Mouse (Mus musculus) cerebral cortex, adult 2 months (tissue): ENCODE data around the gene Slc22a20.

Experiments
- WGBS: fragments of 180-500 bp; shearing (Covaris S2); methylation state at CpG from one replicate; pipeline ENCODE4 v1.1.7; 2018; 5-methylcytosine and 5-hydroxymethylcytosine counted together

Slc22a20 gene

GRCm38 (mm10) chr19:5925311-5925855 lies 60.6 kb downstream of the Slc22a20 start:
- WGBS = 30% methylated on average over 11 of the region's 11 CpGs

- under 1% methylated on average over 18 of the region's 18 CpGs for WGBS
Observed at GRCm38 (mm10) chr19:5924713-5925093, 61.2 kb downstream of the Slc22a20 start, which contains the start of gene Cdc42ep2. Gene Cdc42ep2 (minus strand): TSS chr19:5924816.

GRCm38 (mm10) chr19:5923990-5924712 lies 61.8 kb downstream of the Slc22a20 start:
- under 1% methylated on average over 38 of the region's 38 CpGs for WGBS

- 90% methylated on average over 3 of the region's 3 CpGs for WGBS
Observed at GRCm38 (mm10) chr19:5922963-5923362, 63.0 kb downstream of the Slc22a20 start.

GRCm38 (mm10) chr19:5922119-5922942 lies 63.6 kb downstream of the Slc22a20 start:
- 54% methylated on average over 15 of the region's 15 CpGs for WGBS

GRCm38 (mm10) chr19:5921715-5922114 lies 64.2 kb downstream of the Slc22a20 start:
- WGBS = 30% methylated on average over 9 of the region's 9 CpGs
